Mouse (Mus musculus) frontal cortex, adult (tissue): ENCODE data around the gene Ube2c.
"Not testable (repeated sequence)": the region's sequence is repeated elsewhere in the genome, so short reads cannot be mapped to it uniquely, and the experiment has no call there.

Source experiments
- ATAC-seq: cut with Nextera tagmentation; 2 replicates; pipeline ENCODE4 v1.9.2; 2017; ENCODE audit warnings: mild to moderate bottlenecking, moderate library complexity, mixed read lengths; ENCODE audit not compliant: low TSS enrichment

Ube2c gene

GRCm38 (mm10) chr2:164787779-164788178 is 18.1 kb downstream of the Ube2c start:
- no peak for ATAC-seq

GRCm38 (mm10) chr2:164788411-164788810 is 18.7 kb downstream of the Ube2c start:
- ATAC-seq: no peak

GRCm38 (mm10) chr2:164790451-164790850 is 20.8 kb downstream of the Ube2c start:
- no peak for ATAC-seq

GRCm38 (mm10) chr2:164791841-164792261 is 22.2 kb downstream of the Ube2c start:
- no peak for ATAC-seq

- ATAC-seq: no peak
Observed at GRCm38 (mm10) chr2:164792400-164793190, 22.9 kb downstream of the Ube2c start.

GRCm38 (mm10) chr2:164793236-164793635 is 23.5 kb downstream of the Ube2c start:
- peak; percentile 41 for ATAC-seq

- no peak for ATAC-seq
Observed at GRCm38 (mm10) chr2:164793772-164794171, 24.1 kb downstream of the Ube2c start.

- ATAC-seq: peak; percentile 55
Observed at GRCm38 (mm10) chr2:164794293-164794692, 24.6 kb downstream of the Ube2c start.

- ATAC-seq: no peak
Observed at GRCm38 (mm10) chr2:164795868-164796267, 26.2 kb downstream of the Ube2c start.

GRCm38 (mm10) chr2:164798554-164798953 is 28.9 kb downstream of the Ube2c start:
- not testable (repeated sequence) for ATAC-seq

- no peak for ATAC-seq
Observed at GRCm38 (mm10) chr2:164800252-164801004, 30.7 kb downstream of the Ube2c start.

GRCm38 (mm10) chr2:164803201-164803920 is 33.7 kb downstream of the Ube2c start:
- no peak for ATAC-seq

- no peak for ATAC-seq
Observed at GRCm38 (mm10) chr2:164803921-164804313, 34.2 kb downstream of the Ube2c start.

GRCm38 (mm10) chr2:164804533-164805331 is 35.0 kb downstream of the Ube2c start, which contains the start of the genes Acot8 and Zswim3:
Acot8 (minus strand) TSS chr2:164804882.
Zswim3 (plus strand) TSS chr2:164805098.
- ATAC-seq: peak; percentile 97

GRCm38 (mm10) chr2:164805332-164805718 is 35.6 kb downstream of the Ube2c start:
- peak; percentile 33 for ATAC-seq

- ATAC-seq: no peak
Observed at GRCm38 (mm10) chr2:164806614-164807013, 36.9 kb downstream of the Ube2c start.

GRCm38 (mm10) chr2:164813557-164813956 is 43.9 kb downstream of the Ube2c start:
- ATAC-seq: no peak

GRCm38 (mm10) chr2:164815348-164815747 is 45.6 kb downstream of the Ube2c start:
- no peak for ATAC-seq

- no peak for ATAC-seq
Observed at GRCm38 (mm10) chr2:164815821-164816220, 46.1 kb downstream of the Ube2c start.

- ATAC-seq: no peak
Observed at GRCm38 (mm10) chr2:164817206-164817605, 47.5 kb downstream of the Ube2c start.

GRCm38 (mm10) chr2:164817703-164818102 is 48.0 kb downstream of the Ube2c start:
- no peak for ATAC-seq
